Mouse (Mus musculus) spleen, adult 2 months (tissue): ENCODE measurements around the gene Kifc3. TPM values are rescaled to one million over a fixed set of nuclear protein-coding genes. Genes with fewer than 3 reads are reported as not detected.

Experiments used
- DNase-seq, 2 experiments: peaks; one replicate each; pipeline versions ENCODE4 v3.0.0 to v3.0.0-alpha.2; 2012 to 2021; ENCODE audit warnings: low spot score in 2 of 2, low read depth in 1 of 2
- H3K27ac ChIP-seq: fragments of 200-500 bp; 2 replicates; pipeline ENCODE4 v1.5.1; 2012; ENCODE audit warnings: low read length, inconsistent platforms; ENCODE audit not compliant: insufficient read depth
- H3K27me3 ChIP-seq: fragments of 200-500 bp; 2 replicates; pipeline ENCODE4 v1.6.1; 2012; ENCODE audit warnings: mild to moderate bottlenecking, moderate library complexity, low read length, inconsistent platforms; ENCODE audit not compliant: control insufficient read depth, insufficient read depth
- H3K36me3 ChIP-seq: fragments of 200-500 bp; 2 replicates; pipeline ENCODE4 v1.6.1; 2012; ENCODE audit warnings: mild to moderate bottlenecking, low read length, inconsistent platforms; ENCODE audit not compliant: control insufficient read depth, insufficient read depth
- H3K4me1 ChIP-seq: fragments of 200-500 bp; 2 replicates; pipeline ENCODE4 v1.6.1; 2011; ENCODE audit warnings: inconsistent platforms; ENCODE audit not compliant: control insufficient read depth, insufficient read depth, insufficient read length
- H3K4me3 ChIP-seq: fragments of 200-500 bp; 2 replicates; pipeline ENCODE4 v1.5.1; 2011; ENCODE audit warnings: mild to moderate bottlenecking, inconsistent platforms; ENCODE audit not compliant: insufficient read depth, insufficient read length; ENCODE audit errors: extremely low read depth
- CTCF ChIP-seq: fragments of 200-500 bp; IDR thresholded peaks from 2 replicates; pipeline ENCODE4 v1.5.1; 2011; ENCODE audit warnings: mild to moderate bottlenecking, inconsistent platforms; ENCODE audit not compliant: insufficient read depth, insufficient read length, insufficient replicate concordance; ENCODE audit errors: extremely low read depth
- POLR2A ChIP-seq: fragments of 200-500 bp; IDR thresholded peaks from 2 replicates; pipeline ENCODE4 v1.6.1; 2011; ENCODE audit warnings: low read depth, low read length, inconsistent platforms
- WGBS: fragments of 180-500 bp; shearing (Covaris S2); methylation state at CpG from one replicate; pipeline ENCODE4 v1.1.7; 2018; 5-methylcytosine and 5-hydroxymethylcytosine counted together
- polyA plus RNA-seq: library from polyadenylated mRNA; depleted of rRNA; stranded (reverse); fragments of >200 nt; gene quantifications from 2 replicates; pipeline ENCODE4 v1.2.3, GENCODE M21; 2012

Gene Kifc3
- polyA plus RNA-seq, 1 experiment: 9.8 TPM

GRCm38 (mm10) chr8:95154056-95154455 lies 48.6 kb downstream of the Kifc3 start:
- DNase-seq: no peak
- peaks cover 3% of the 10 kb centered on the region; the same call in 1 of the 2 replicates for H3K4me1 ChIP-seq
- TF ChIP-seq CTCF: no peak
- TF ChIP-seq POLR2A: no peak
- no peaks in the 10 kb centered on the region for H3K36me3 ChIP-seq
- H3K27me3 ChIP-seq: no peaks in the 10 kb centered on the region
- H3K27ac ChIP-seq: no peak overlapping the region
- no peak overlapping the region for H3K4me3 ChIP-seq
- 87% methylated on average over 4 of the region's 4 CpGs for WGBS

- Histone ChIP-seq H3K4me1 (peaks cover 3% of the 10 kb centered on the region; the same call in 1 of the 2 replicates), H3K4me3 (no peak overlapping the region), H3K27me3 (no peaks in the 10 kb centered on the region), H3K36me3 (no peaks in the 10 kb centered on the region), H3K27ac (no peak overlapping the region)
- 92% methylated on average over 3 of the region's 3 CpGs for WGBS
- no peak for TF ChIP-seq CTCF
- no peak for TF ChIP-seq POLR2A
- no peak for DNase-seq
Measured at GRCm38 (mm10) chr8:95150608-95151007, 52.0 kb downstream of the Kifc3 start.

- Histone ChIP-seq H3K36me3 (no peaks in the 10 kb centered on the region), H3K27me3 (no peaks in the 10 kb centered on the region), H3K4me3 (no peak overlapping the region), H3K4me1 (peaks cover 3% of the 10 kb centered on the region; the same call in 1 of the 2 replicates), H3K27ac (no peak overlapping the region)
- no peak for DNase-seq
- WGBS: 13% methylated on average over 10 of the region's 10 CpGs
- no peak for TF ChIP-seq CTCF
Measured at GRCm38 (mm10) chr8:95149426-95149825, 53.2 kb downstream of the Kifc3 start.

GRCm38 (mm10) chr8:95146846-95147245 lies 55.8 kb downstream of the Kifc3 start:
- WGBS: 86% methylated on average over 5 of the region's 5 CpGs
- no peak for DNase-seq
- Histone ChIP-seq H3K27ac (no peak overlapping the region), H3K27me3 (peaks cover 4% of the 10 kb centered on the region; the same call in 1 of the 2 replicates), H3K4me3 (no peak overlapping the region), H3K4me1 (peaks cover 2% of the 10 kb centered on the region; the same call in 1 of the 2 replicates), H3K36me3 (no peaks in the 10 kb centered on the region)
- TF ChIP-seq CTCF (no peak), POLR2A (no peak)

GRCm38 (mm10) chr8:95146044-95146745 lies 56.4 kb downstream of the Kifc3 start:
- 88% methylated on average over 2 of the region's 2 CpGs for WGBS

GRCm38 (mm10) chr8:95144631-95145015 lies 58.0 kb downstream of the Kifc3 start:
- H3K4me1 ChIP-seq: peaks cover 2% of the 10 kb centered on the region; the same call in 1 of the 2 replicates
- H3K27me3 ChIP-seq: peaks cover 6% of the 10 kb centered on the region; the same call in 1 of the 2 replicates
- WGBS: 75% methylated on average over 2 of the region's 2 CpGs
- TF ChIP-seq POLR2A: no peak
- TF ChIP-seq CTCF: no peak
- DNase-seq: no peak
- H3K4me3 ChIP-seq: no peak overlapping the region
- H3K36me3 ChIP-seq: no peaks in the 10 kb centered on the region
- no peak overlapping the region for H3K27ac ChIP-seq

More at GRCm38 (mm10) chr8:95146044-95146745, 56.4 kb downstream of the Kifc3 start:
- no peak overlapping the region for H3K4me3 ChIP-seq
- H3K27me3 ChIP-seq: peaks cover 4% of the 10 kb centered on the region; the same call in 1 of the 2 replicates
- no peak for DNase-seq
- peaks cover 2% of the 10 kb centered on the region; the same call in 1 of the 2 replicates for H3K4me1 ChIP-seq
- TF ChIP-seq CTCF (no peak), POLR2A (no peak)
- no peaks in the 10 kb centered on the region for H3K36me3 ChIP-seq
- no peak overlapping the region for H3K27ac ChIP-seq
